Mouse (Mus musculus) intestine, embryonic 14.5 days (tissue): ENCODE data around the gene Hs3st1. TPM values are rescaled to one million over a fixed set of nuclear protein-coding genes. Genes with fewer than 3 reads are reported as not detected.
A peak's percentile ranks its signal among the peaks of the same experiment; 100 is the strongest.

Experiments
- ATAC-seq: fragments of 200-750 bp; cut with Nextera tagmentation; replicated peaks from 2 replicates; pipeline ENCODE4 v1.8.0; 2017; ENCODE audit warnings: low read depth, moderate number of reproducible peaks, moderate TSS enrichment, moderate library complexity; ENCODE audit not compliant: low FRiP score, low TSS enrichment
- DNase-seq: peaks from one replicate; pipeline ENCODE4 v3.0.0-alpha.2; 2018; ENCODE audit warnings: low spot score
- H3K27ac ChIP-seq: fragments of 300-500 bp; sonication (generic); 2 replicates; pipeline ENCODE4 v1.5.1; 2014; ENCODE audit warnings: low read depth, mild to moderate bottlenecking, control low read depth
- H3K27me3 ChIP-seq: fragments of 300-500 bp; sonication (generic); replicated peaks from 2 replicates; pipeline ENCODE4 v1.6.1; 2014; ENCODE audit warnings: low read length, control low read depth; ENCODE audit not compliant: control insufficient read depth, insufficient read depth
- H3K36me3 ChIP-seq: fragments of 300-500 bp; sonication (generic); 2 replicates; pipeline ENCODE4 v1.6.1; 2014; ENCODE audit warnings: low read length, control low read depth; ENCODE audit not compliant: control insufficient read depth, insufficient read depth
- H3K4me1 ChIP-seq: fragments of 300-500 bp; sonication (generic); replicated peaks from 2 replicates; pipeline ENCODE4 v1.6.1; 2014; ENCODE audit warnings: low read length, control low read depth, mixed read lengths; ENCODE audit not compliant: control insufficient read depth, insufficient read depth
- H3K4me2 ChIP-seq: fragments of 300-500 bp; sonication (generic); 2 replicates; pipeline ENCODE4 v1.6.1; 2014; ENCODE audit warnings: low read length
- H3K4me3 ChIP-seq: fragments of 300-500 bp; sonication (generic); 2 replicates; pipeline ENCODE4 v1.5.1; 2014; ENCODE audit warnings: low read depth, low read length, control low read depth, mixed read lengths
- H3K9ac ChIP-seq: fragments of 300-500 bp; sonication (generic); 2 replicates; pipeline ENCODE4 v1.6.1; 2014; ENCODE audit warnings: mild to moderate bottlenecking, low read length
- H3K9me3 ChIP-seq: fragments of 300-500 bp; sonication (generic); 2 replicates; pipeline ENCODE4 v1.6.1; 2016; ENCODE audit warnings: low read length, control low read depth; ENCODE audit not compliant: control insufficient read depth
- whole genome bisulfite sequencing: fragments of 180-500 bp; shearing (Covaris S2); extraction: QIAGEN DNeasy Blood & Tissue Kit; methylation state at CpG from one replicate; pipeline ENCODE4 v1.1.7; 2014; 5-methylcytosine and 5-hydroxymethylcytosine counted together
- polyA plus RNA-seq: library from polyadenylated mRNA; unstranded; fragments of >200 nt; fragmentation: Nextera tagmentation; extraction: Ambion mirVana; gene quantifications from 2 replicates; pipeline ENCODE4 v1.2.1, GENCODE M21; 2014

The Hs3st1 gene
- polyA plus RNA-seq, 1 experiment from 2014 or later: 15.7 TPM

- Histone ChIP-seq H3K4me3 (no peak overlapping the region), H3K27me3 (no peaks in the 10 kb centered on the region), H3K4me2 (no peak overlapping the region), H3K27ac (no peak overlapping the region), H3K36me3 (no peaks in the 10 kb centered on the region), H3K9ac (no peak overlapping the region), H3K4me1 (no peaks in the 10 kb centered on the region), H3K9me3 (no peaks in the 10 kb centered on the region)
- ATAC-seq: no peak
- 85% methylated on average over 2 of the region's 2 CpGs for WGBS
- DNase-seq: no peak
Observed at GRCm38 (mm10) chr5:39659417-39659816, 95.9 kb downstream of the Hs3st1 start.

- Histone ChIP-seq H3K4me1 (no peaks in the 10 kb centered on the region), H3K9ac (peak overlapping the region; percentile 33), H3K9me3 (no peaks in the 10 kb centered on the region), H3K4me2 (peak overlapping the region; percentile 85), H3K36me3 (no peaks in the 10 kb centered on the region), H3K27ac (no peak overlapping the region), H3K27me3 (peaks cover 25% of the 10 kb centered on the region; the same call in 1 of the 2 replicates), H3K4me3 (peak overlapping the region; percentile 68)
- DNase-seq (no peak), ATAC-seq (peak; percentile 69)
- under 1% methylated on average over 28 of the region's 28 CpGs for WGBS
Observed at GRCm38 (mm10) chr5:39644827-39645380, 110.4 kb downstream of the Hs3st1 start.

GRCm38 (mm10) chr5:39643924-39644826, 111.1 kb downstream of the Hs3st1 start:
- Histone ChIP-seq H3K27me3 (peaks cover 25% of the 10 kb centered on the region; the same call in 1 of the 2 replicates), H3K4me2 (peak overlapping the region; percentile 85), H3K4me3 (peak overlapping the region; percentile 68), H3K27ac (no peak overlapping the region), H3K4me1 (no peaks in the 10 kb centered on the region; the same call in 1 of the 2 replicates), H3K9ac (peak overlapping the region; percentile 33), H3K9me3 (no peaks in the 10 kb centered on the region), H3K36me3 (no peaks in the 10 kb centered on the region)
- WGBS: under 1% methylated on average over 52 of the region's 56 CpGs
- DNase-seq: peak; percentile 91
- ATAC-seq: peak; percentile 97

GRCm38 (mm10) chr5:39643260-39643923, 111.9 kb downstream of the Hs3st1 start:
- H3K4me3 ChIP-seq: peak overlapping the region; percentile 68
- H3K4me1 ChIP-seq: no peaks in the 10 kb centered on the region; the same call in 1 of the 2 replicates
- no peaks in the 10 kb centered on the region for H3K9me3 ChIP-seq
- peak overlapping the region; percentile 22; the same call in 1 of the 2 replicates for H3K9ac ChIP-seq
- WGBS: 6% methylated on average over 22 of the region's 22 CpGs
- no peak for ATAC-seq
- peaks cover 25% of the 10 kb centered on the region; the same call in 1 of the 2 replicates for H3K27me3 ChIP-seq
- H3K36me3 ChIP-seq: no peaks in the 10 kb centered on the region
- DNase-seq: peak; percentile 56
- peak overlapping the region; percentile 85 for H3K4me2 ChIP-seq
- H3K27ac ChIP-seq: no peak overlapping the region

- DNase-seq (no peak), ATAC-seq (no peak)
- WGBS: 75% methylated on average over 6 of the region's 6 CpGs
- H3K36me3 ChIP-seq: no peaks in the 10 kb centered on the region
- no peak overlapping the region for H3K4me3 ChIP-seq
- no peak overlapping the region for H3K27ac ChIP-seq
- H3K9ac ChIP-seq: no peak overlapping the region
- no peaks in the 10 kb centered on the region; the same call in 1 of the 2 replicates for H3K4me1 ChIP-seq
- peaks cover 25% of the 10 kb centered on the region; the same call in 1 of the 2 replicates for H3K27me3 ChIP-seq
- H3K4me2 ChIP-seq: peak overlapping the region; percentile 85
- H3K9me3 ChIP-seq: no peaks in the 10 kb centered on the region
Observed at GRCm38 (mm10) chr5:39642222-39642770, 113.0 kb downstream of the Hs3st1 start.

- H3K27me3 ChIP-seq: peaks cover 14% of the 10 kb centered on the region; the same call in 1 of the 2 replicates
- 41% methylated on average over 10 of the region's 10 CpGs for WGBS
- no peak overlapping the region for H3K9ac ChIP-seq
- H3K4me3 ChIP-seq: no peak overlapping the region
- H3K27ac ChIP-seq: no peak overlapping the region
- H3K4me1 ChIP-seq: no peaks in the 10 kb centered on the region; the same call in 1 of the 2 replicates
- DNase-seq: peak; percentile 84
- H3K4me2 ChIP-seq: no peak overlapping the region
- ATAC-seq: no peak
- no peaks in the 10 kb centered on the region for H3K9me3 ChIP-seq
- H3K36me3 ChIP-seq: no peaks in the 10 kb centered on the region
Observed at GRCm38 (mm10) chr5:39639438-39640177, 115.7 kb downstream of the Hs3st1 start.

GRCm38 (mm10) chr5:39638926-39639325, 116.3 kb downstream of the Hs3st1 start:
- no peak for DNase-seq
- peaks cover 14% of the 10 kb centered on the region; the same call in 1 of the 2 replicates for H3K27me3 ChIP-seq
- H3K27ac ChIP-seq: no peak overlapping the region
- no peak for ATAC-seq
- WGBS: 69% methylated on average over 5 of the region's 5 CpGs
- H3K36me3 ChIP-seq: no peaks in the 10 kb centered on the region
- no peaks in the 10 kb centered on the region; the same call in 1 of the 2 replicates for H3K4me1 ChIP-seq
- no peak overlapping the region for H3K4me2 ChIP-seq
- no peaks in the 10 kb centered on the region for H3K9me3 ChIP-seq
- H3K9ac ChIP-seq: no peak overlapping the region
- no peak overlapping the region for H3K4me3 ChIP-seq
